Comparison of ENCODE assay signal across 8 mouse cellular contexts in the genomic region with DNA sequence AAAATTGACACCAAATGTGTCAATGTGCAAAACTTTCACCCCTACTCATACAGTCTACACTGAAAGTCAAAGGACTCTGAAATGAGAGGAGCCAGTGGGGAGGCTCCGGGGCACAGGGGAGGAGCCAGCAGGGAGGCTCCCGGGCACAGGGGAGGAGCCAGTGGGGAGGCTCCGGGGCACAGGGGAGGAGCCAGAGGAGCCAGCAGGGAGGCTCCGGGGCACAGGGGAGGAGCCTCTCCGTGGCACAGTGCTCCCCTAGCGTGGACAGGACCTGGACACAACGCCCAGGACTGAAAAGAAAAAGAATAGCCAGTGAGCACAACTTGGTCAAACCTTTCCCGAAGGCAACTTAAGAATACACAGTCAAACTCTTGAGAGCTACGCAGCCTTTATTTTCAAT. TPM values are rescaled to one million over a fixed set of nuclear protein-coding genes. Genes with fewer than 3 reads are reported as not detected.
DNase-seq lines count a peak whose midpoint lies in the region; ATAC-seq and TF ChIP-seq lines count a peak whose summit lies in the region.

No protein-coding gene starts in this region.

- intact Hi-C loops in left cerebral cortex, postnatal 14 days (cut with DNase I), result no loop called here

- H3K9me3 ChIP-seq in midbrain, embryonic 13.5 days, result no peaks in the 10 kb centered on the region
- no peaks in the 10 kb centered on the region for H3K9me3 ChIP-seq in midbrain, embryonic 10.5 days (replicated peaks)
- no peaks in the 10 kb centered on the region for H3K9me3 ChIP-seq in kidney, postnatal 0 days (replicated peaks; ENCODE audit: low read length)
- H3K9me3 ChIP-seq in hindbrain, embryonic 16.5 days (ENCODE audit: control insufficient read depth, low read length), result no peaks in the 10 kb centered on the region

- H3K9ac ChIP-seq in midbrain, embryonic 13.5 days (replicated peaks), result no peak overlapping the region
- H3K9ac ChIP-seq in kidney, postnatal 0 days (ENCODE audit: low read depth, low read length), result no peak overlapping the region
- H3K9ac ChIP-seq in hindbrain, embryonic 16.5 days (ENCODE audit: low read depth, low read length), result no peak overlapping the region

- H3K36me3 ChIP-seq in midbrain, embryonic 13.5 days, result no peaks in the 10 kb centered on the region
- H3K36me3 ChIP-seq in midbrain, embryonic 10.5 days, result no peaks in the 10 kb centered on the region
- no peaks in the 10 kb centered on the region for H3K36me3 ChIP-seq in kidney, postnatal 0 days (ENCODE audit: insufficient read depth, low read length)
- no peaks in the 10 kb centered on the region for H3K36me3 ChIP-seq in hindbrain, embryonic 16.5 days (ENCODE audit: control insufficient read depth, insufficient read depth, low read length)

- H3K4me1 ChIP-seq in midbrain, embryonic 13.5 days (replicated peaks), result no peaks in the 10 kb centered on the region
- peaks cover 6% of the 10 kb centered on the region for H3K4me1 ChIP-seq in midbrain, embryonic 10.5 days
- H3K4me1 ChIP-seq in kidney, postnatal 0 days (replicated peaks; ENCODE audit: insufficient read depth, low read length), result no peaks in the 10 kb centered on the region
- no peaks in the 10 kb centered on the region for H3K4me1 ChIP-seq in hindbrain, embryonic 16.5 days (ENCODE audit: control insufficient read depth, insufficient read depth, low read depth, low read length)

- ATAC-seq in midbrain, embryonic 13.5 days, result 0 out of 2 replicates have a peak, but pooled peaks have one; percentile 34
- ATAC-seq in kidney, postnatal 0 days (replicated peaks; ENCODE audit: low FRiP score, low read depth), result 0 out of 2 replicates have a peak, but pooled peaks have one; percentile 43
- peak; percentile 100 for ATAC-seq in megakaryocyte, adult 5-6 weeks (ENCODE audit: poor library complexity, severe bottlenecking)
- ATAC-seq in hindbrain, embryonic 16.5 days, result no peak

- H3K4me3 ChIP-seq in midbrain, embryonic 13.5 days (replicated peaks), result no peak overlapping the region
- H3K4me3 ChIP-seq in midbrain, embryonic 10.5 days, result no peak overlapping the region
- H3K4me3 ChIP-seq in kidney, postnatal 0 days (replicated peaks; ENCODE audit: low read depth, low read length), result no peak overlapping the region
- H3K4me3 ChIP-seq in hindbrain, embryonic 16.5 days (ENCODE audit: low read length), result no peak overlapping the region

- no peak overlapping the region for H3K4me2 ChIP-seq in midbrain, embryonic 13.5 days (replicated peaks)
- H3K4me2 ChIP-seq in kidney, postnatal 0 days (ENCODE audit: low read length), result no peak overlapping the region
- no peak overlapping the region for H3K4me2 ChIP-seq in hindbrain, embryonic 16.5 days (ENCODE audit: low read length)

- no peaks in the 10 kb centered on the region for H3K27me3 ChIP-seq in midbrain, embryonic 13.5 days
- H3K27me3 ChIP-seq in midbrain, embryonic 10.5 days (ENCODE audit: low read depth, poor library complexity, severe bottlenecking), result no peaks in the 10 kb centered on the region
- H3K27me3 ChIP-seq in kidney, postnatal 0 days (ENCODE audit: insufficient read depth, low read length), result no peaks in the 10 kb centered on the region
- H3K27me3 ChIP-seq in hindbrain, embryonic 16.5 days (replicated peaks; ENCODE audit: control insufficient read depth, insufficient read depth, low read length), result no peaks in the 10 kb centered on the region

- WGBS in midbrain, embryonic 13.5 days, result 32% methylated on average over 9 of the region's 9 CpGs
- WGBS in midbrain, embryonic 10.5 days, result 30% methylated on average over 9 of the region's 9 CpGs
- WGBS in kidney, postnatal 0 days, result 29% methylated on average over 9 of the region's 9 CpGs
- WGBS in hindbrain, embryonic 16.5 days, result 35% methylated on average over 9 of the region's 9 CpGs

- H3K27ac ChIP-seq in midbrain, embryonic 13.5 days, result no peak overlapping the region
- no peak overlapping the region for H3K27ac ChIP-seq in midbrain, embryonic 10.5 days (replicated peaks)
- H3K27ac ChIP-seq in kidney, postnatal 0 days, result no peak overlapping the region
- no peak overlapping the region for H3K27ac ChIP-seq in hindbrain, embryonic 16.5 days (ENCODE audit: low read depth, low read length)

- TF ChIP-seq CTCF in kidney, postnatal 0 days (IDR thresholded peaks at IDR 0.05; ENCODE audit: low read depth), result no peak

- no peak for DNase-seq in midbrain, embryonic 10.5 days (ENCODE audit: low spot score)
- DNase-seq in embryo, embryonic 10 days (ENCODE audit: low spot score), result peak; percentile 35
- no peak for DNase-seq in kidney, postnatal 0 days (ENCODE audit: low spot score)
- DNase-seq in left cerebral cortex, postnatal 14 days (ENCODE audit: low spot score in 2 of 2), result no peak
- no peak for DNase-seq in frontal cortex, postnatal 25 days (ENCODE audit: low spot score in 2 of 2)

RNA-seq across cellular contexts. Expression of gene Mnd1, which starts 20.2 kb away (rescaled TPM):
- 2.7 and 3.3 TPM in 2 replicates for polyA plus RNA-seq in midbrain, embryonic 13.5 days (2015; fragmentation: Nextera tagmentation; extraction: Ambion mirVana)
- 10.3 and 12.3 TPM in 2 replicates for polyA plus RNA-seq in midbrain, embryonic 10.5 days (2016; fragmentation: Nextera tagmentation; extraction: Ambion mirVana)
- 15.3 and 17.2 TPM in 2 replicates for polyA plus RNA-seq in kidney, postnatal 0 days (2015; fragmentation: Nextera tagmentation; extraction: Ambion mirVana)
- total RNA-seq in megakaryocyte, adult 5-6 weeks (2015), result 5.8 and 7.1 TPM in 2 replicates
- 7.4 and 7.6 TPM in 2 replicates for total RNA-seq in megakaryocyte, adult 5-6 weeks (2017)
- total RNA-seq in left cerebral cortex, postnatal 14 days (2021), result 1 to 10 TPM; 2.5 to 2.8 TPM
- polyA plus RNA-seq in hindbrain, embryonic 16.5 days (2015; fragmentation: Nextera tagmentation; extraction: Ambion mirVana), result 2.0 and 2.9 TPM in 2 replicates

RNA-seq across cellular contexts. Expression of gene Gm6525, which starts 38.5 kb away (rescaled TPM):
- 3.8 and 4.3 TPM in 2 replicates for polyA plus RNA-seq in midbrain, embryonic 13.5 days (2015; fragmentation: Nextera tagmentation; extraction: Ambion mirVana)
- polyA plus RNA-seq in midbrain, embryonic 10.5 days (2016; fragmentation: Nextera tagmentation; extraction: Ambion mirVana), result 1.8 and 2.8 TPM in 2 replicates
- 0.43 and 0.66 TPM in 2 replicates for polyA plus RNA-seq in kidney, postnatal 0 days (2015; fragmentation: Nextera tagmentation; extraction: Ambion mirVana)
- total RNA-seq in megakaryocyte, adult 5-6 weeks (2015), result 0.27 TPM in 1 of 2 replicates, not detected in the other
- total RNA-seq in megakaryocyte, adult 5-6 weeks (2017), result not detected in 2 replicates
- total RNA-seq in left cerebral cortex, postnatal 14 days (2021), result under 1 TPM in 1 of 2 experiments, not detected in 1; 0.35 TPM
- polyA plus RNA-seq in hindbrain, embryonic 16.5 days (2015; fragmentation: Nextera tagmentation; extraction: Ambion mirVana), result 1.6 and 1.8 TPM in 2 replicates
